Mouse (Mus musculus) G1E (cell line): ENCODE measurements around the gene Rxrb.

Experiments
- CTCF ChIP-seq: IDR thresholded peaks from 2 replicates; pipeline ENCODE4 v1.5.1; 2012; ENCODE audit warnings: low read depth, low read length, inconsistent platforms, mixed read lengths
- GATA1 ChIP-seq: IDR thresholded peaks from 2 replicates; pipeline ENCODE4 v1.6.1; 2012; ENCODE audit warnings: borderline replicate concordance, low read length, inconsistent platforms, mixed read lengths
- GATA2 ChIP-seq: IDR thresholded peaks from 2 replicates; pipeline ENCODE4 v1.6.1; 2012; ENCODE audit warnings: low read depth, low read length, inconsistent platforms, borderline replicate concordance
- POLR2AphosphoS5 ChIP-seq: IDR thresholded peaks from 2 replicates; pipeline ENCODE4 v1.6.1; 2012; ENCODE audit warnings: low read depth, low read length, inconsistent platforms; ENCODE audit not compliant: insufficient replicate concordance
- TAL1 ChIP-seq: conservative IDR thresholded peaks from 2 replicates; pipeline ENCODE4 v1.6.1; 2012; ENCODE audit warnings: low read depth, low read length, inconsistent platforms, mixed read lengths

GRCm38 (mm10) chr17:34072091-34072490 lies 40.5 kb downstream of the Rxrb start:
- TF ChIP-seq CTCF = no peak
- no peak for TF ChIP-seq POLR2AphosphoS5
- TF ChIP-seq TAL1 = no peak
- TF ChIP-seq GATA1 = no peak
- no peak for TF ChIP-seq GATA2
